In the genomic region with DNA sequence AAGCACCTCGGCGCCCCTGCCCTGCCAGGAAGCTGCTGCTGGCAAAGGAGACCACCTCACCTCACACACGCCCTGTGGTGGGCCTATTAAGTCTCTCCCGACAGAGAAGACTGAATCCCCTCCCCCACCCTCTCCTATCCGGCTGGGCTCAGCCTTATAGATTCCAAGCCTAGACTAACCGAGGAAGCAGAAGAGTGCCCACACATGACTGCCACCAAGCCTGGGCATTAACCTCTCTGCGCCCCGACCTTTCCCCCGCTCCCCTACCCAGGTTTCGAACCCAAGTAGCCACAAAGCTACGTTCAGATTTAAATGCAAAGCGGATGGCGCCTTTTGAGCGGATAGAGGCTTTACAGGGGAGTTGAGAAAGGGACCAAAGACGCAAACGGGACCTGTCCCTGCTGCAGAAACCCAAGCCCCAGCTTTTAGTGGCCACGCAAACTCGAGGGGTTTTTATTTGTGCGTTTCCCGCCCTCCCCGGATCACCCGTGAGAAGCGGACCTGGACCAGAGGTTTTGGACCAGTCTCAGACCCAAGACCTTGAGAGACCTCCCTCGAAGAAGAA, we compare ENCODE assay signal across 8 mouse cellular contexts. TPM values are rescaled to one million over a fixed set of nuclear protein-coding genes. Genes with fewer than 3 reads are reported as not detected.
DNase-seq lines count a peak whose midpoint lies in the region; ATAC-seq and TF ChIP-seq lines count a peak whose summit lies in the region.

No protein-coding gene starts in this region.

- H3K27ac ChIP-seq in embryonic facial prominence, embryonic 12.5 days = peak overlapping the region; percentile 96
- peak overlapping the region; percentile 97 for H3K27ac ChIP-seq in limb, embryonic 10.5 days

- peak overlapping the region; percentile 73 for H3K9ac ChIP-seq in embryonic facial prominence, embryonic 12.5 days

- H3K4me2 ChIP-seq in embryonic facial prominence, embryonic 12.5 days (replicated peaks) = peak overlapping the region; percentile 59

- no peaks in the 10 kb centered on the region for H3K9me3 ChIP-seq in embryonic facial prominence, embryonic 12.5 days
- H3K9me3 ChIP-seq in limb, embryonic 10.5 days (replicated peaks) = no peaks in the 10 kb centered on the region

- peak overlapping the region; percentile 58 for H3K4me3 ChIP-seq in lung, adult 2 months (replicated peaks; ENCODE audit: extremely low read depth, low read depth, low read length)
- H3K4me3 ChIP-seq in embryonic facial prominence, embryonic 12.5 days = peak overlapping the region; percentile 53
- H3K4me3 ChIP-seq in limb, embryonic 10.5 days = peak overlapping the region; percentile 67

- TF ChIP-seq POLR2A in lung, adult 2 months (IDR thresholded peaks at IDR 0.05; ENCODE audit: borderline replicate concordance, extremely low read depth, low read depth, low read length) = no peak

- peaks cover 15% of the 10 kb centered on the region for H3K4me1 ChIP-seq in lung, adult 2 months (ENCODE audit: control insufficient read depth, insufficient read depth, low read length)
- H3K4me1 ChIP-seq in embryonic facial prominence, embryonic 12.5 days = peaks cover 45% of the 10 kb centered on the region
- H3K4me1 ChIP-seq in limb, embryonic 10.5 days = peaks cover 87% of the 10 kb centered on the region

- DNase-seq in lung, adult 2 months = no peak
- DNase-seq in lung, postnatal 4 days = no peak
- DNase-seq in limb, embryonic 10.5 days (ENCODE audit: low spot score) = peak; percentile 51
- peak; percentile 45 for DNase-seq in retina, embryonic 14.5 days (ENCODE audit: low spot score)
- no peak for DNase-seq in right cerebral cortex, postnatal 14 days
- DNase-seq in cerebellum, adult 9-10 months = no peak

- 30% methylated on average over 24 of the region's 24 CpGs for WGBS in lung, adult 2 months
- 1% methylated on average over 24 of the region's 24 CpGs for WGBS in embryonic facial prominence, embryonic 12.5 days
- WGBS in limb, embryonic 10.5 days = 2% methylated on average over 24 of the region's 24 CpGs

- no peak for ATAC-seq in embryonic facial prominence, embryonic 12.5 days (ENCODE audit: insufficient number of reproducible peaks, insufficient read depth, low FRiP score, low TSS enrichment)
- ATAC-seq in erythroid progenitor cell, adult 5-6 weeks (replicated peaks; ENCODE audit: low FRiP score, poor library complexity, severe bottlenecking) = no peak

- peaks cover 80% of the 10 kb centered on the region for H3K27me3 ChIP-seq in embryonic facial prominence, embryonic 12.5 days
- H3K27me3 ChIP-seq in limb, embryonic 10.5 days (ENCODE audit: low read depth, poor library complexity, severe bottlenecking) = peaks cover 100% of the 10 kb centered on the region

- no peaks in the 10 kb centered on the region for H3K36me3 ChIP-seq in embryonic facial prominence, embryonic 12.5 days
- no peaks in the 10 kb centered on the region for H3K36me3 ChIP-seq in limb, embryonic 10.5 days

- no peak for TF ChIP-seq CTCF in lung, adult 2 months (IDR thresholded peaks at IDR 0.05; ENCODE audit: insufficient read depth, low read length)

RNA-seq across cellular contexts. Expression of a gene that starts 33.0 kb away (rescaled TPM):
- 12.7 and 15.8 TPM in 2 replicates for polyA plus RNA-seq in lung, adult 2 months (2012; rRNA removed)
- 20.6 TPM in 2 replicates for polyA plus RNA-seq in embryonic facial prominence, embryonic 12.5 days (2016; fragmentation: Nextera tagmentation; extraction: Ambion mirVana)
- polyA plus RNA-seq in limb, embryonic 10.5 days (2016; fragmentation: Nextera tagmentation; extraction: Ambion mirVana) = 20.7 and 26.5 TPM in 2 replicates
- total RNA-seq in erythroid progenitor cell, adult 5-6 weeks (2015; ENCODE audit: low replicate concordance) = 21.4 and 32.4 TPM in 2 replicates
- 26.3 and 35.9 TPM in 2 replicates for total RNA-seq in erythroid progenitor cell, adult 5-6 weeks (2017; ENCODE audit: low replicate concordance)

Comparison
In these comparisons a context has a peak if more than half of its experiments do, and no peak if none do; other contexts are left out.
1. DNase-seq: peak in limb, embryonic 10.5 days (single experiment) and retina, embryonic 14.5 days (single experiment); none in lung, adult 2 months (single experiment), lung, postnatal 4 days (0 of 2), right cerebral cortex, postnatal 14 days (single experiment) and cerebellum, adult 9-10 months (single experiment).
2. Peak in every context shown above with its lines, with median percentiles within 50 percentile points of each other: H3K4me3 ChIP-seq.